Mouse (Mus musculus): ENCODE results near the gene Itih1.

Itih1 gene

GRCm38 (mm10) chr14:30904307-30904706, 38.8 kb downstream of the Itih1 start:
- DNase-seq (ENCODE audit: low read depth) = peak; percentile 46

- no peak for DNase-seq (ENCODE audit: low read depth)
Observed at GRCm38 (mm10) chr14:30903036-30903435, 40.1 kb downstream of the Itih1 start.

- no peak for DNase-seq (ENCODE audit: low read depth)
Observed at GRCm38 (mm10) chr14:30902628-30903027, 40.5 kb downstream of the Itih1 start.

DNA sequence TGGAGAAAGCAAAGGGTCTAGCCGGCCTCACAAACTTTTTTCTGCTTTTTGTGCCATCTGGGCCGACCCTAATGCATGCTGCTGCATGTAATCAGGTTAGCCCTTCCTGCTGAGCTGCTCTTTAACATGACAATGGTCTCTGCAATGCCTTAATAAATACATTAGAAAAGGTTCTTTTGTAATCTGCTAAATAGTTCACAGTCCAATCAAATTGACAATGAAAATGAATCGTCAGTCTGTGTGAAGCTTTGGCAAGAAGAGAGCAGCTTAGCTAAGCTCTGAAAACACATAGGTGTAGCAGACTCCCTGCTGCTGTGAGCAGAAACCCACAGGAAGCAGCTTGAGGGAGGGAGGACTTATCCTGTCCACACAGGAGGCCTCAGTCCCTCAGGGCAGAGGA, 43.1 kb downstream of the Itih1 start:
- no peak for DNase-seq (ENCODE audit: low read depth)

DNA sequence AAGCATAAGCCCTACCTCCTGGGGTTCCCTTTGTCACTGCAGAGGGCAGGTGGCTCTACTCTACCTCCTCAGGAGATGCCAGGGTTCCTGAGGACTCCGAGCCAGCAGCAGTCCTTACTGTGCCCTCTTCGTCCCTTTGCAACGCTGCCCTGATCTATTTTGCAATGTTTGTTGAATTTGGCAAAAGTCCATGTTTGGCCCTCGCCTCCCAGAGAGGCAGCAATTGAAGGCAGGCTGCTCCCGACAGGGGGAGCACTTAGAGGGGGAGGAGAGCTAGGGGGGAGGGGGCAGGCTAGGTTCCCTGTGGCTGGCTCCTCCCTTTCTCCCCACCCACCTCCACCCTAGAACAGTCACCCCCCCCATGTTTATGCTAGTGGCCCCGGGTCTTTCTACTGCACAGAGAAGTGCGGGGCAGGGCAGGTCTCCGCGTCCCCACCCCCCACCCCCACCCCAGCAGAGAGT, 54.8 kb downstream of the Itih1 start:
- DNase-seq (ENCODE audit: low read depth) = no peak

DNA sequence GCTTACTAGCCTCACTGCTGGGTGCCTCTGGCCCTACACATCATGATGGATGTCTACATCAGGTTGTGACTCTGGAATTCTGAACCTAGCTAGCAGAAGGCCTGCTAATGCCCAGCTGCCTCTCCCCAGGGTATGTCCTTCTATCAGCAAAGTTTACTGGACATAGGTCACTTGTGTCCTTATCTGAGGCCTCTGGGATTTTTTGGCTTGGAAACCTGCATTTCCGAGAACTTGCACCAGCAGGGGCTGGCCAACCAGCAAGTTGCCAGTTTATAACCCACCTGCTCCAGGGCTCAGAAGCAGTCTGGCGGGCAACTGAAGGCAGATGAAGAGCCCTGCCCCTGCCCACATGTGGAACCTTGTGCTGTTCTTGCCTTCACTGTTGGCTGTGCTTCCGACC, 56.9 kb downstream of the Itih1 start, which contains the start of gene Itih4:
Gene Itih4, plus strand, starts transcription at position 273 of the 400 bp plus-strand sequence.
- no peak for DNase-seq (ENCODE audit: low read depth)

- no peak for DNase-seq (ENCODE audit: low read depth)
Observed at GRCm38 (mm10) chr14:30885298-30885697, 57.8 kb downstream of the Itih1 start.

- DNase-seq (ENCODE audit: low read depth) = no peak
Observed at GRCm38 (mm10) chr14:30881718-30882108, 61.4 kb downstream of the Itih1 start.

DNA sequence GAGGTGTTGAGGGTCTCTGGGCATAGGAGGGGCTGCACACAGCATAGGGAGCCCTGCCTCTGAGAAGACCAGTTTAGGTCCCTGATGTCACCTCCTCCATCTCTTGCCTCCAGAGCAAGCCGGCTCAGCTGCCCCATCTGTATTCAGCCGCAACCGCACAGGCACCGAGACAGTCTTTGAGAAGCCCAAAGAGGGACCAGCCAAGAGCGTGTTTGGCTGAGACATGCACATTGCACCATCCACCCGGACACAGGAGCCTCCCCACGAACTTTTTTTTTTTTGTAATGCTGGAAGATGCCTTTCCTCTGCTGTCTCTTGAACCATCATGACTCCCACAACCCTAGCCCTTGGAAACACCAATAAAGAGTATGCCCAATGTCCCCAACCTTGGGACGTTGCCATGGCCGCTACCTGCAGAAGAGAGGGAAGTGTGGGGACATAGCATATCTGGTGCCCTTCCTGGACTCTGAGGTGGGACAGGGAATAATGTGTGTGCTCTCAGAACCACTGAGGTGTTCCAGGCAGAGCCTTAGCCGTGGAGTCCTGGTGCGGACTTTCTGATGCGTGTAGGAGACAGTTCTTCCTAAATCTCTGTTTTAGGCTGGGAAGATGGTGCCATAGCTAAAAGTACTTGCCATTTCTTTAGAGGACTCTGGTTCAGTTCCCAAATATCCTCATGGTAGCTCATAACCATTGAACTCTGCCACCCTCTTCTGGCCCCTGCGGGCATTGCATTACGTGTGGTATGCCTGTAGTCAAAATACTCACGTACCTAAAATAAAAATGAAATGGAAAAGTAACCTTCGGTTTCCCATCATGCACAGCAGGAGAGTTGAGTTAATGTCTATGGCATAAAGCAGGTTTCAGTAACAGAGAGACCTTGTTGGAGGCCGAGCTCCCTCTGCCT, 62.0 kb downstream of the Itih1 start:
- DNase-seq (ENCODE audit: low read depth) = no peak

DNA sequence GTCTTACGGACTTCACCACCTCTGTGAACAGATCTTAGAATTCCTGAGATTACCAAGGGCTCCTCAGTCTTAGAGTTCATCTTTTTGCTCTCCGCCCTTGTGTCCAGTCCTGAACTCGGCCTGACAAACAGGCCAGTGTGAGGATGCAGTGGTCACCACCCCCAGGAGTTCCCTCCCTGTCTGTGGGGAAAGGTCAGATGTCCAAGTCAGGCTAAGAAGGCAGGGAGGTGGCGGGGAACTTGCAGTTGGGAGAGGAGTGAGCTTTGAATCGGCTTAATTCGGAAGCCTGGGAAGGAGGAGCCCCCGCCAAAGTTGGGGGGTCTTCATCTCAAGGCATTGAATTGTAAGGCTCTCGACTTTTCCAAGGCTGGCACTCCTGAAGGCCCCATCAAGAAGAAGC, 62.8 kb downstream of the Itih1 start:
- no peak for DNase-seq (ENCODE audit: low read depth)

GRCm38 (mm10) chr14:30879794-30880193, 63.3 kb downstream of the Itih1 start:
- DNase-seq (ENCODE audit: low read depth) = no peak
